Mouse (Mus musculus) liver, adult 2 months (tissue): Measurements from ENCODE around the gene Tmbim6. TPM values are rescaled to one million over a fixed set of nuclear protein-coding genes. Genes with fewer than 3 reads are reported as not detected.

Source experiments
- DNase-seq: peaks from one replicate; pipeline ENCODE4 v3.0.0-alpha.2; 2011; ENCODE audit warnings: low read depth, low spot score; ENCODE audit errors: extremely low read depth
- H3K27ac ChIP-seq: fragments of 200-500 bp; replicated peaks from 2 replicates; pipeline ENCODE4 v1.5.1; 2012; ENCODE audit warnings: low read depth, mild to moderate bottlenecking, control low read depth, inconsistent platforms, low read length; ENCODE audit not compliant: insufficient read depth
- H3K27me3 ChIP-seq: fragments of 200-500 bp; 2 replicates; pipeline ENCODE4 v1.6.1; 2012; ENCODE audit warnings: mild to moderate bottlenecking, moderate library complexity, low read length, inconsistent platforms; ENCODE audit not compliant: control insufficient read depth, insufficient read depth
- H3K36me3 ChIP-seq: fragments of 200-500 bp; 2 replicates; pipeline ENCODE4 v1.6.1; 2012; ENCODE audit warnings: low read length, inconsistent platforms; ENCODE audit not compliant: control insufficient read depth, insufficient read depth
- H3K4me1 ChIP-seq: fragments of 200-500 bp; 2 replicates; pipeline ENCODE4 v1.6.1; 2011; ENCODE audit warnings: low read length; ENCODE audit not compliant: control insufficient read depth, insufficient read depth
- H3K4me3 ChIP-seq: fragments of 200-500 bp; 2 replicates; pipeline ENCODE4 v1.5.1; 2011; ENCODE audit warnings: low read depth, mild to moderate bottlenecking, control low read depth, low read length, moderate library complexity; ENCODE audit not compliant: insufficient read depth
- H3K79me2 ChIP-seq: fragments of 200-500 bp; 2 replicates; pipeline ENCODE4 v1.6.1; 2012; ENCODE audit warnings: inconsistent platforms, mild to moderate bottlenecking, low read length, moderate library complexity; ENCODE audit not compliant: control insufficient read depth, insufficient read depth
- H3K9ac ChIP-seq: fragments of 200-500 bp; 2 replicates; pipeline ENCODE4 v1.6.1; 2012; ENCODE audit warnings: low read depth, mild to moderate bottlenecking, control low read depth, inconsistent platforms, low read length
- CTCF ChIP-seq: fragments of 200-500 bp; IDR thresholded peaks from 2 replicates; pipeline ENCODE4 v1.5.1; 2011; ENCODE audit warnings: low read depth, low read length, control low read depth
- POLR2A ChIP-seq: fragments of 200-500 bp; IDR thresholded peaks from 2 replicates; pipeline ENCODE4 v1.6.1; 2011; ENCODE audit warnings: low read length, control low read depth; ENCODE audit not compliant: insufficient read depth; ENCODE audit errors: extremely low read depth
- WGBS: fragments of 180-500 bp; shearing (Covaris S2); methylation state at CpG from one replicate; pipeline ENCODE4 v1.1.7; 2018; 5-methylcytosine and 5-hydroxymethylcytosine counted together
- polyA plus RNA-seq: library from polyadenylated mRNA; depleted of rRNA; stranded (reverse); fragments of >200 nt; gene quantifications from 2 replicates; pipeline ENCODE4 v1.2.3, GENCODE M21; 2012
- total RNA-seq: library from RNA; depleted of rRNA; stranded (reverse); fragments of >200 nt; gene quantifications from 2 replicates; pipeline ENCODE4 v1.2.3, GENCODE M21; 2014

Gene Tmbim6
- total and polyA plus RNA-seq, 2 experiments = 699 to 2,362 TPM

GRCm38 (mm10) chr15:99422551-99422950 lies 29.9 kb downstream of the Tmbim6 start:
- Histone ChIP-seq H3K4me3 (no peak overlapping the region), H3K27me3 (no peaks in the 10 kb centered on the region), H3K27ac (no peak overlapping the region), H3K36me3 (no peaks in the 10 kb centered on the region), H3K4me1 (no peaks in the 10 kb centered on the region; the same call in 1 of the 2 replicates), H3K9ac (no peak overlapping the region), H3K79me2 (no peaks in the 10 kb centered on the region)
- DNase-seq = no peak
- 96% methylated on average over 23 of the region's 23 CpGs for WGBS
- TF ChIP-seq POLR2A = no peak
- TF ChIP-seq CTCF = no peak

GRCm38 (mm10) chr15:99423131-99423530 lies 30.4 kb downstream of the Tmbim6 start:
- 95% methylated on average over 10 of the region's 10 CpGs for WGBS
- no peak for DNase-seq
- Histone ChIP-seq H3K27me3 (no peaks in the 10 kb centered on the region), H3K4me1 (no peaks in the 10 kb centered on the region; the same call in 1 of the 2 replicates), H3K27ac (no peak overlapping the region), H3K36me3 (no peaks in the 10 kb centered on the region), H3K4me3 (no peak overlapping the region), H3K9ac (no peak overlapping the region), H3K79me2 (no peaks in the 10 kb centered on the region)
- TF ChIP-seq POLR2A = no peak
- TF ChIP-seq CTCF = no peak

DNA sequence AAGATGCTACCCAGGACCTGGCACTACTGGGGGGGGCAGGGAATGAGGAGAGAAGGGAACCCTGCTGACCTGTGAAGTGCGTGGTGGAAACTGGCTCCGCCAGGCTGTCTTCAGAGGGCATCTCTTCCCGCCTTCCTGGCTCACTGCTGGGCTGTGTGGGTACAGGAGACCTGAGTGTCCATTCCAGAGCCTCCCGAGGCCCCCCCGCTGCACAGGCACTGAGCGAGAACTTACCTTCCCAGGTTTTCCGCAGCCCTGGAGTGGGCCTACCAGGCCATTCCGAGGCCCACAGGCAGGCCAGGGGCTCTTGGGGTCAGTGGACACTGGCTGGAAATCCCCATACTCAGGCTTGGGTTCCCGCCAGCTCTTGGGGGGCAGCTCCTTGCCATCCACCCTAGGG lies 31.2 kb downstream of the Tmbim6 start:
- no peaks in the 10 kb centered on the region for H3K79me2 ChIP-seq
- no peaks in the 10 kb centered on the region for H3K36me3 ChIP-seq
- H3K27ac ChIP-seq = no peak overlapping the region
- TF ChIP-seq CTCF = no peak
- TF ChIP-seq POLR2A = no peak
- no peaks in the 10 kb centered on the region for H3K27me3 ChIP-seq
- no peak overlapping the region for H3K9ac ChIP-seq
- no peak overlapping the region for H3K4me3 ChIP-seq
- no peak for DNase-seq
- 96% methylated on average over 9 of the region's 9 CpGs for WGBS
- no peaks in the 10 kb centered on the region; the same call in 1 of the 2 replicates for H3K4me1 ChIP-seq

- H3K4me3 ChIP-seq = no peak overlapping the region
- H3K9ac ChIP-seq = no peak overlapping the region
- H3K27me3 ChIP-seq = no peaks in the 10 kb centered on the region
- WGBS = 63% methylated on average over 8 of the region's 8 CpGs
- H3K27ac ChIP-seq = no peak overlapping the region
- peaks cover 1% of the 10 kb centered on the region; the same call in 1 of the 2 replicates for H3K4me1 ChIP-seq
- H3K79me2 ChIP-seq = no peaks in the 10 kb centered on the region
- TF ChIP-seq POLR2A (no peak), CTCF (no peak)
- no peak for DNase-seq
- H3K36me3 ChIP-seq = no peaks in the 10 kb centered on the region
Measured at GRCm38 (mm10) chr15:99430394-99430793, 37.7 kb downstream of the Tmbim6 start.

GRCm38 (mm10) chr15:99431063-99431462 lies 38.4 kb downstream of the Tmbim6 start:
- no peaks in the 10 kb centered on the region for H3K36me3 ChIP-seq
- DNase-seq = no peak
- no peak overlapping the region for H3K9ac ChIP-seq
- TF ChIP-seq CTCF (no peak), POLR2A (no peak)
- H3K27me3 ChIP-seq = no peaks in the 10 kb centered on the region
- H3K79me2 ChIP-seq = no peaks in the 10 kb centered on the region
- peaks cover 1% of the 10 kb centered on the region; the same call in 1 of the 2 replicates for H3K4me1 ChIP-seq
- H3K4me3 ChIP-seq = no peak overlapping the region
- no peak overlapping the region for H3K27ac ChIP-seq
- WGBS = 89% methylated on average over 10 of the region's 10 CpGs

- Histone ChIP-seq H3K9ac (no peak overlapping the region), H3K79me2 (no peaks in the 10 kb centered on the region), H3K4me1 (peaks cover 1% of the 10 kb centered on the region; the same call in 1 of the 2 replicates), H3K27ac (no peak overlapping the region), H3K4me3 (no peak overlapping the region), H3K27me3 (no peaks in the 10 kb centered on the region), H3K36me3 (no peaks in the 10 kb centered on the region)
- DNase-seq = no peak
- 72% methylated on average over 7 of the region's 7 CpGs for WGBS
- TF ChIP-seq POLR2A = no peak
- TF ChIP-seq CTCF = no peak
Measured at GRCm38 (mm10) chr15:99431504-99431903, 38.8 kb downstream of the Tmbim6 start.
